Mouse (Mus musculus) ovary, postnatal 36 days (tissue): ENCODE measurements around the gene Col11a2.
A peak's percentile ranks its signal among the peaks of the same experiment; 100 is the strongest.

Source experiments
- DNase-seq: peaks from one replicate; pipeline ENCODE4 v3.0.0; 2022; ENCODE audit warnings: low spot score, mixed read lengths

The Col11a2 gene

DNA sequence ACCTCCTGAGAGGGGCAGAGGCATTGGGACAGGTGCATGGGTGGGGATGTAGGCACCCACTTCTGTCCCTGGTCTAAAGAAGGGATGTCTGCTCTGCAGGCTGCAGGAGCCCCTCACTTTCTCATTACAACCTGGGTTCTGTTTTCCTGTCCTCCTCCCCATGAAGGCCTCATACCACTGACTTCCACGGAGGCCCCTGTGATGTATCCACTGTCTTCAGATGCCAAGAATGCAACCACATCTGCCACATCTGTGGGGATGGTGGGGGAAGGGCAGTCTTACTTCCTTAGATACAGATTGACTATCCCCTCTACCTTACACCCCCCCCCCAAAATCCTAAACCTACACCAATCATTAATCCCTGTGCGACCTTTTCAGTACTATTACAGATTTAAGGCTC lies 13.0 kb upstream of the Col11a2 start:
- DNase-seq, result no peak

DNA sequence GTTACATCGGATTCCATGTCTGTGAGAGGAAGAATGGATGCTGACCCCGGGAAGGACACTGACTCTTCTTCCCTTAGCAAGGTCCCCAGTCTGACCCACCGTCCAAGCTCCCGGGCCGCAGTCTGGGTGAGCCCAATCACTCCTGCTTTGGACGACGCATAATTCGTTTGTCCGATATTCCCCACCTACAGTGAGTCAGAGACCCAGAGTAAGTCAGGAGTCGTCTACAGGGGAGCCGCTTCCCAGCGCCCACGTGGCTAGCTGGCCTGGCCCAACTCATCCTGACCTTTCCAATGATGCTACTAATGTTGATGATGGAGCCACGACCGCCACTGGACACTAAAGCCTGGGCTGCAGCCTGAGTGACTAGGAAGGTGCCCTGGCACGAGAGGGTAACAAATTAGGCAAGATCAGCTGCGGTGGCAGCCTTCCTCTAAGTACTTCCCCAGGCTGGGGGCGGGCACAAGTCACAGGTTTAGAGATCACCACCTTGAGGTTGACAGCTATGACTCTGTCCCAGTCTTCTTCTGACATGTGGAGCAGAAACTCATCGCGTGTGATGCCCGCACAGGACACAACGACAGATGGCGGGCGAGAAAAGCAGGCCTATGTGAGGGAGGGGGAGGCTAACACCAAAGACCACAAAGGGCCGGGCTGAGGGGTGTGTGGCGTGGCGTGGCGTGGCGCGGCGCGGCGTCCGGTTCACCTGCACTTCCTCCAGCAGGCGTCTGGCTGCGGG lies 12.2 kb upstream of the Col11a2 start:
- no peak for DNase-seq

GRCm38 (mm10) chr17:34027656-34028223 lies 11.5 kb upstream of the Col11a2 start, which contains the start of gene H2-Ke6:
TSS of gene H2-Ke6 (minus strand) at chr17:34028060.
- peak; percentile 93 for DNase-seq

DNA sequence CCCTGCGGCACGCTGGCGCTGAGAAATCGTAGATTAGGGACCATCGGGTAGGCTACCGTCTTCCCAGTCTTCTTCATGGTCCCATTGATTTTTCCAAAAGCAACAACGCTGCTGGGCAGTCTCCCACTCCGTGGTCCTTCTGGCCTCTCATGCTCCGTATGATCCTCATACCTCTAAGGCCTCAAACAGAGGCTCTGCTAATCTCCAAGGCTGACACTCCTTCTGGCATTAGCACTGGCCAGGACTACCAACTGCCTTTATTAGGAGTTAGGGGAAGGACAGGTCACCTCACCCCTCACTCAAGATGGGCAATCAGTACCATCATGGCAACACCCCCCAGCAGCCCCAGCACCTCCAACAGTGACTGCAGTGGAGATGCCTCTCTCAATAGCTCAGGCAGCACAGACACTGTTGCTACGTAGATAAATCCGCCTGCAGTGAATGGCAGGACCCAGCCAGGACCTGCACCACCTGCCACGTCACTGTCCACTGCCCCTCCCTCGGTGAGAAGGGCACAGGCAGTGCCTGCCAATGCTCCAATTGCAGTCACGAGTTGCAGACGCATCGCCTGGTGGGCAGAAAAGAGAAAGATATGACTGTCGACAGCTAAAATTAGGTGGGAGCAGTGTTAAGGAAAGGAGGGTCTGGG lies 10.6 kb upstream of the Col11a2 start:
- peak; percentile 19 for DNase-seq

DNA sequence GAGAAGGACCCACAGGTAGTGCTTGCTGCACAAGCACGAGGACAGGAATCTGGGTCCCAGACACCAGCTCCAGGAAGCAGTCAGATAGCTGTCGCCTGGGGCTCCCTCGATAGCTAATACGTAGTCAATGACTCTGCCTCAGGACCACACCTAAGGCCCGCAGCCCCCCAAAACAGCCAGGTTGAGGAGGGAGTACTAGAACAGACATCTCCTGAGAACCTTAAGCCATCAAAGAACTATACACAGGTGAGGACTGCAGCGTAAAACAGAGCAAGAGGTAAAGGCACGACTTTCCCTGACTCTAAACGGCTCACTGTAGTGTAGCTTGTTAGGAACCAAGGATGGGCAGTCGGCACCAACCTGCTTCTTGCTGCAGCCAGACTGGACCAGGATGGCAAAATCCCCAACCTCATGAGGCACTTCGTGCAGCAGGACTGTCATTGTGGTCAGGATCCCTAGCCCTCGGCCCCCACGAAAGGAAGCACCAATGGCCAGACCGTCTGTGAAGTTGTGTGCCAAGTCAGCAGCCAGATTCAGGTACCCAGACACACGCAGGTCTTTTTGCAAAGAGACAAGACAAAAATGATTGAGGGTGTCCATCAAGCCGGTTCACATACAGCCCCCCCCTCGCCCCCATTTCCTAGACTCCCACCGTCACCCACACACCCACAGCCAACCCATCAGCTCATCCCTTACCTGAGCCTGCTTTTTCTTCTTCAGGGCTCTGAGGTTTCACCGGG lies 9.9 kb upstream of the Col11a2 start:
- DNase-seq, result no peak

GRCm38 (mm10) chr17:34029890-34030595 lies 9.2 kb upstream of the Col11a2 start:
- no peak for DNase-seq

- DNase-seq, result no peak
These were observed 8.3 kb upstream of the Col11a2 start for GRCm38 (mm10) chr17:34030861-34031326.

DNA sequence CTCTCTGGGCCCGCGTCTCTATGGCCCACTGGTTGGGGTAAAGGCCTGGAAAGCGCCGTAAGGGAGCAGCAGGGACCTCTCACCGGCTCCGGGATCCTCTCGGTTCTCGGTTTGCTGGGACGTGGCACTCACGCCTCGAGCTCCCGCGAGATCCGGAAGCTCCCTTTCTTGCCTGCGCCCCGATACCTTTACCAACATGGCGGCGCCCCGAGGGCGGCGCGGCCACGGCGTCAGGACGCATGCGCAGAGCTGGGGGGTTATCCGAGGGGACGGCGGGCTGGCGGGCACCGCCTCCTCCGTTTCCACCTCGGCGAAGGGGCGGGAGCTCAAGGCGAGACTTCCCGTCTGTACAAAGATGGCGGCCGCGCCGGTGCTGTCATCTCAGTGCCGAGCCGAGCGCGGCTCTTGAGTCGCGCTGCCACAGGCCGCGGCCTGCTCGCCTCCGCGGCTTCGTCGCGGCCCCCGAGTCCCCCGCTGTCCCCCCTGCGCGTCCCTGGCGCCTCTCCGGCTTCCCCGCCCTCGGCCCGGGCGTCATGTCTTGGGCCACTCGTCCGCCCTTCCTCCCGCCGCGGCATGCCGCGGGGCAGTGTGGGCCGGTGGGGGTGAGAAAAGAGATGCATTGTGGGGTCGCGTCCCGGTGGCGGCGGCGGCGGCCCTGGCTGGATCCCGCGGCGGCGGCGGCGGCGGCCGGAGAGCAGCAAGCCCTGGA lies 7.6 kb upstream of the Col11a2 start, which contains the start of the genes Slc39a7 and Rxrb:
Slc39a7 (minus strand) TSS at position 218 of the 709 bp plus-strand sequence.
Rxrb (plus strand) TSS at position 348 of the 709 bp plus-strand sequence.
- DNase-seq, result peak; percentile 100

GRCm38 (mm10) chr17:34032174-34032632 lies 7.0 kb upstream of the Col11a2 start:
- peak; percentile 82 for DNase-seq

GRCm38 (mm10) chr17:34032806-34033205 lies 6.4 kb upstream of the Col11a2 start:
- peak; percentile 43 for DNase-seq

- DNase-seq, result no peak
These were observed 5.8 kb upstream of the Col11a2 start for GRCm38 (mm10) chr17:34033441-34033840.

- peak; percentile 42 for DNase-seq
These were observed 5.2 kb upstream of the Col11a2 start for GRCm38 (mm10) chr17:34034064-34034463.

DNA sequence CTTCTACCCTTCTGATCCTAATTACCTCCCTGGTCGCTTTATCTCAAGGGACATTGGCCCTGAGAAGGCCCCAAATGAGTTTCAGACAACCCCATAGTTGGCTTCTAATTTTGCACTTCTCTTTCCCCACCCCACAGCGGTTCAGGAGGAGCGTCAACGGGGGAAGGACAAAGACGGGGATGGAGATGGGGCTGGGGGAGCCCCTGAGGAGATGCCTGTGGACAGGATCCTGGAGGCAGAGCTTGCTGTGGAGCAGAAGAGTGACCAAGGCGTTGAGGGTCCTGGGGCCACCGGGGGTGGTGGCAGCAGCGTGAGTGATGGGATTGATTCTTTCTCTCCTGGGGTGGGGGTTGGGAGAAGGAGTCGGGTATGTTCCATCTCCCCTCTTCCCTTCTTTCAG lies 3.7 kb upstream of the Col11a2 start:
- no peak for DNase-seq

DNA sequence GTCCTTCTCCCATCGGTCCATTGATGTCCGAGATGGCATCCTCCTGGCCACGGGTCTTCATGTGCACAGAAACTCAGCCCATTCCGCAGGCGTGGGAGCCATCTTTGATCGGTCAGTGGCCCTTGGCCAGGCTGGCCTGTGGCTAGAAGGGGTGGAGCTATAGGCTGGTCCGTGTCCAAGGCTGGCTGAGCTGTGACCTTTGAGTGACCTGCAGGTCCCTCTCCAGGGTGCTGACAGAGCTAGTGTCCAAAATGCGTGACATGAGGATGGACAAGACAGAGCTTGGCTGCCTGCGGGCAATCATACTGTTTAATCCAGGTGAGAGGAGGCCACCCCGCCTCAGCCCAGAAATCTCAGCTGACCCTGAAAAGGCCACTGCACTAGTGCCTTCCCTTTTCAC lies 2.6 kb upstream of the Col11a2 start:
- peak; percentile 19 for DNase-seq

GRCm38 (mm10) chr17:34037241-34037640 lies 2.0 kb upstream of the Col11a2 start:
- no peak for DNase-seq

DNA sequence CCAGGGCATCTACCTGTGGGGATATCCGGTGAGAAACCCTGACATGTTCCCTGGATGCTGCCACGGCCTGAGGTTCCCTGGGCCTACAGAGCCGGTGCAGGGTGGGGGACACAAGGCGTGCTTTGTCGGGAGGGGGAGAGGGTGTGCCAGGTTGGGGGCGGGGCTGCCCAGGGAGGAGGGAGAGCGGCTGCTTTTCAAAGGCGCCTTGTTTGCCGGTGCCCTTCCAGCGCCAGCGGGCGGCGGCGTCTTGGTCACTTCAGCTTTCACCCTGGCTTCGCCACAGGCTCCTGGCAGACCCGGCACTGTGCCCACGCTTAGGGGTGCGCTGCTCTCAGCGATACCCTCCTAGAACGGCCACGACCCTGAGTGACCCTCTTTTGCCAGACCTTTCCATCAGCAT lies 797 bp upstream of the Col11a2 start:
- DNase-seq, result peak; percentile 35

GRCm38 (mm10) chr17:34039562-34040450 lies 569 bp downstream of the Col11a2 start:
- DNase-seq, result peak; percentile 21

DNA sequence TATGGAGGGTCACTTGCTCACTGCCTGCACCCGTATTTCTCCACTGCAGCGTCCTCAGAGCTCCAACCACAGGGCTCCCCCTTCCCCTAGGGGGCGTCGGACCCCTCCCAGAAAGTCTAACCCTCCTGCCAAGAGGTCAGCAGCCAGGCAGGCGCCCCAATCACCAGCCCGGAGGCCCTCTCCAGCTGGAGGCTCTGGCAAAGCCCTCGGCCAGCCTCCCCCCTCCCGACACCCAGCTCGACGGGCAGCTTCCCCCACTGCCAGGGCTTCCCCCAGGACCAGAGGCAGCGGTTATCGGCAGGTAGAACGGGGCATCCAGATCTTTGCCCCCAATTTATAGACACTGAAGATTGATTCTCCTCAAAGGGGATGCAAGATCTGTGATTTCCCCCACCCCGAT lies 6.7 kb downstream of the Col11a2 start:
- no peak for DNase-seq

DNA sequence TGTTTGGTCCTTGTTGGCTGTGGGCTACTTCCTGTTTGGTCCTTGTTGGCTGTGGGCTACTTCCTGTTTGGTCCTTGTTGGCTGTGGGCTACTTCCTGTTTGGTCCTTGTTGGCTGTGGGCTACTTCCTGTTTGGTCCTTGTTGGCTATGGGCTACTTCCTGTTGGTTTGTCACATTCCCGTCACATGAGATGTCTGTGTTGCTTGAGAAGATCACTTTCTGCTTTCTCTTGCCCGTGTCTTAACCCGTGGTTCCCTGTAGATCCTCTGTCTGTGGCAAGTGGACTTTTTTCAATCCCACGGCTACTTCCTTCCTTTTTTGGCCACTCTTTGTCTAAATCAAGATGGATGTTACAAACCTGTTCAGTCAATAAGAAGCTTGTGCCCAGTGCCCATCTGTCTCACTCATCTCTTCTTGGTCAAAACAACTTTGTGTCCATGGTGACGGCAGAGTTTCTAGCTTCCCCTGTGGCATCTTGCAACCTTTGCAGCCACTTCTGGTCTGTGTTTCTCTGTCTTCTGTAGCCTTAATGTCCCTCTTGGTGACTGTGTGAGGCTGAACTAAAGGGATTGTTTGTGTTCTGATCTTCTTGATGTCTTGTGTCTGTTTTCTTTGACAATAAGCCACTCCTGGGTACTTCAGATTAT lies 8.3 kb downstream of the Col11a2 start:
- no peak for DNase-seq
